Mouse (Mus musculus): ENCODE measurements around the gene Gm28048. TPM values are rescaled to one million over a fixed set of nuclear protein-coding genes. Genes with fewer than 3 reads are reported as not detected.
A peak's percentile ranks its signal among the peaks of the same experiment; 100 is the strongest.

Gm28048 gene
- polyA plus RNA-seq, 1 experiment from 2014 or later, result 4.3 TPM

- Histone ChIP-seq H3K27ac (replicated peaks) (no peak overlapping the region), H3K4me3 (replicated peaks) (peak overlapping the region; percentile 62), H3K36me3 (peaks cover 12% of the 10 kb centered on the region), H3K9ac (replicated peaks) (no peak overlapping the region), H3K27me3 (replicated peaks) (no peaks in the 10 kb centered on the region), H3K4me1 (peaks cover 7% of the 10 kb centered on the region), H3K4me2 (peak overlapping the region; percentile 70), H3K9me3 (replicated peaks) (no peaks in the 10 kb centered on the region)
- no peak for ATAC-seq (ENCODE audit: low FRiP score)
- WGBS, result 25% methylated on average over 4 of the region's 4 CpGs
These were observed 26.9 kb upstream of the Gm28048 start for GRCm38 (mm10) chr11:23008824-23009200.

GRCm38 (mm10) chr11:23008181-23008823 is 26.4 kb upstream of the Gm28048 start:
- Histone ChIP-seq H3K9ac (replicated peaks) (peak overlapping the region; percentile 73), H3K36me3 (peaks cover 18% of the 10 kb centered on the region), H3K4me1 (peaks cover 7% of the 10 kb centered on the region), H3K4me2 (peak overlapping the region; percentile 70), H3K4me3 (replicated peaks) (peak overlapping the region; percentile 62), H3K27ac (replicated peaks) (peak overlapping the region; percentile 93), H3K9me3 (replicated peaks) (no peaks in the 10 kb centered on the region), H3K27me3 (replicated peaks) (no peaks in the 10 kb centered on the region)
- ATAC-seq (ENCODE audit: low FRiP score), result peak; percentile 96
- WGBS, result under 1% methylated on average over 40 of the region's 40 CpGs

GRCm38 (mm10) chr11:23007481-23008180 is 25.7 kb upstream of the Gm28048 start, which contains the start of gene Fam161a:
Fam161a (plus strand) TSS chr11:23007531.
- peak within 1 kb of the TSS; percentile 73 for H3K9ac ChIP-seq (replicated peaks)
- under 1% methylated on average over 22 of the region's 22 CpGs for WGBS
- H3K4me1 ChIP-seq, result peaks cover 7% of the 10 kb centered on the region
- peak; percentile 96 for ATAC-seq (ENCODE audit: low FRiP score)
- no peaks in the 10 kb centered on the region for H3K9me3 ChIP-seq (replicated peaks)
- peak within 1 kb of the TSS; percentile 93 for H3K27ac ChIP-seq (replicated peaks)
- H3K36me3 ChIP-seq, result peaks cover 19% of the 10 kb centered on the region
- H3K4me2 ChIP-seq, result peak within 1 kb of the TSS; percentile 70
- peak within 1 kb of the TSS; percentile 62 for H3K4me3 ChIP-seq (replicated peaks)
- no peaks in the 10 kb centered on the region for H3K27me3 ChIP-seq (replicated peaks)

- H3K27me3 ChIP-seq (replicated peaks), result no peaks in the 10 kb centered on the region
- peak overlapping the region; percentile 70 for H3K4me2 ChIP-seq
- peak overlapping the region; percentile 62 for H3K4me3 ChIP-seq (replicated peaks)
- peak overlapping the region; percentile 93 for H3K27ac ChIP-seq (replicated peaks)
- ATAC-seq (ENCODE audit: low FRiP score), result peak; percentile 61
- H3K4me1 ChIP-seq, result peaks cover 7% of the 10 kb centered on the region
- no peaks in the 10 kb centered on the region for H3K9me3 ChIP-seq (replicated peaks)
- peak overlapping the region; percentile 73 for H3K9ac ChIP-seq (replicated peaks)
- H3K36me3 ChIP-seq, result peaks cover 24% of the 10 kb centered on the region
- WGBS, result 9% methylated on average over 6 of the region's 6 CpGs
These were observed 25.2 kb upstream of the Gm28048 start for GRCm38 (mm10) chr11:23007166-23007480.

GRCm38 (mm10) chr11:23005276-23005675 is 23.4 kb upstream of the Gm28048 start:
- H3K4me1 ChIP-seq, result peaks cover 7% of the 10 kb centered on the region
- 94% methylated on average over 1 of the region's 1 CpGs for WGBS
- no peak overlapping the region for H3K4me2 ChIP-seq
- H3K27me3 ChIP-seq (replicated peaks), result no peaks in the 10 kb centered on the region
- no peak overlapping the region for H3K4me3 ChIP-seq (replicated peaks)
- H3K36me3 ChIP-seq, result peaks cover 40% of the 10 kb centered on the region
- ATAC-seq (ENCODE audit: low FRiP score), result no peak
- no peak overlapping the region for H3K9ac ChIP-seq (replicated peaks)
- H3K27ac ChIP-seq (replicated peaks), result no peak overlapping the region
- no peaks in the 10 kb centered on the region for H3K9me3 ChIP-seq (replicated peaks)

- no peaks in the 10 kb centered on the region for H3K9me3 ChIP-seq (replicated peaks)
- H3K36me3 ChIP-seq, result peaks cover 77% of the 10 kb centered on the region
- H3K27ac ChIP-seq (replicated peaks), result no peak overlapping the region
- H3K4me2 ChIP-seq, result no peak overlapping the region
- no peaks in the 10 kb centered on the region for H3K27me3 ChIP-seq (replicated peaks)
- no peaks in the 10 kb centered on the region for H3K4me1 ChIP-seq
- ATAC-seq (ENCODE audit: low FRiP score), result no peak
- no peak overlapping the region for H3K9ac ChIP-seq (replicated peaks)
- no peak overlapping the region for H3K4me3 ChIP-seq (replicated peaks)
- whole genome bisulfite sequencing, result 95% methylated on average over 1 of the region's 1 CpGs
These were observed 16.4 kb upstream of the Gm28048 start for GRCm38 (mm10) chr11:22998308-22998707.

GRCm38 (mm10) chr11:22995461-22995860 is 13.6 kb upstream of the Gm28048 start:
- peaks cover 13% of the 10 kb centered on the region for H3K4me1 ChIP-seq
- no peak overlapping the region for H3K9ac ChIP-seq (replicated peaks)
- no peak for ATAC-seq (ENCODE audit: low FRiP score)
- H3K27ac ChIP-seq (replicated peaks), result no peak overlapping the region
- no peak overlapping the region for H3K4me3 ChIP-seq (replicated peaks)
- H3K9me3 ChIP-seq (replicated peaks), result no peaks in the 10 kb centered on the region
- H3K4me2 ChIP-seq, result no peak overlapping the region
- H3K27me3 ChIP-seq (replicated peaks), result no peaks in the 10 kb centered on the region
- WGBS, result 95% methylated on average over 4 of the region's 4 CpGs
- peaks cover 57% of the 10 kb centered on the region for H3K36me3 ChIP-seq

- 90% methylated on average over 2 of the region's 2 CpGs for WGBS
- Histone ChIP-seq H3K27me3 (replicated peaks) (no peaks in the 10 kb centered on the region), H3K9ac (replicated peaks) (no peak overlapping the region), H3K4me2 (no peak overlapping the region), H3K9me3 (replicated peaks) (no peaks in the 10 kb centered on the region), H3K4me1 (peaks cover 13% of the 10 kb centered on the region), H3K36me3 (peaks cover 45% of the 10 kb centered on the region), H3K27ac (replicated peaks) (no peak overlapping the region), H3K4me3 (replicated peaks) (no peak overlapping the region)
- ATAC-seq (ENCODE audit: low FRiP score), result no peak
These were observed 12.4 kb upstream of the Gm28048 start for GRCm38 (mm10) chr11:22994271-22994670.

GRCm38 (mm10) chr11:22991218-22991835 is 9.4 kb upstream of the Gm28048 start:
- H3K36me3 ChIP-seq, result peaks cover 24% of the 10 kb centered on the region
- H3K4me1 ChIP-seq, result peaks cover 13% of the 10 kb centered on the region
- ATAC-seq (ENCODE audit: low FRiP score), result no peak
- 13% methylated on average over 14 of the region's 14 CpGs for WGBS
- peak overlapping the region; percentile 68 for H3K4me2 ChIP-seq
- no peaks in the 10 kb centered on the region for H3K27me3 ChIP-seq (replicated peaks)
- H3K9ac ChIP-seq (replicated peaks), result peak overlapping the region; percentile 79
- H3K9me3 ChIP-seq (replicated peaks), result no peaks in the 10 kb centered on the region
- no peak overlapping the region for H3K27ac ChIP-seq (replicated peaks)
- H3K4me3 ChIP-seq (replicated peaks), result peak overlapping the region; percentile 70

- WGBS, result under 1% methylated on average over 65 of the region's 66 CpGs
- H3K9ac ChIP-seq (replicated peaks), result peak within 1 kb of the TSS; percentile 79
- peak within 1 kb of the TSS; percentile 68 for H3K4me2 ChIP-seq
- peak within 1 kb of the TSS; percentile 92 for H3K27ac ChIP-seq (replicated peaks)
- H3K9me3 ChIP-seq (replicated peaks), result no peaks in the 10 kb centered on the region
- peak; percentile 99 for ATAC-seq (ENCODE audit: low FRiP score)
- peak within 1 kb of the TSS; percentile 70 for H3K4me3 ChIP-seq (replicated peaks)
- H3K4me1 ChIP-seq, result peaks cover 13% of the 10 kb centered on the region
- peaks cover 19% of the 10 kb centered on the region for H3K36me3 ChIP-seq
- no peaks in the 10 kb centered on the region for H3K27me3 ChIP-seq (replicated peaks)
These were observed 8.7 kb upstream of the Gm28048 start, which contains the start of gene Cct4 for GRCm38 (mm10) chr11:22990393-22991126. Cct4 (plus strand) TSS chr11:22990519.

- Histone ChIP-seq H3K9me3 (replicated peaks) (no peaks in the 10 kb centered on the region), H3K27me3 (replicated peaks) (no peaks in the 10 kb centered on the region), H3K27ac (replicated peaks) (peak overlapping the region; percentile 92), H3K36me3 (peaks cover 12% of the 10 kb centered on the region), H3K4me1 (peaks cover 13% of the 10 kb centered on the region), H3K4me3 (replicated peaks) (peak overlapping the region; percentile 70), H3K9ac (replicated peaks) (peak overlapping the region; percentile 64), H3K4me2 (peak overlapping the region; percentile 68)
- 52% methylated on average over 1 of the region's 1 CpGs for WGBS
- peak; percentile 28 for ATAC-seq (ENCODE audit: low FRiP score)
These were observed 7.9 kb upstream of the Gm28048 start for GRCm38 (mm10) chr11:22989786-22990185.
